Mouse (Mus musculus) CD4-positive helper T cell, adult 2 months (primary cell): Measurements from ENCODE around the gene Cmtm6.
A peak's percentile ranks its signal among the peaks of the same experiment; 100 is the strongest.
"Not testable (repeated sequence)": the region's sequence is repeated elsewhere in the genome, so short reads cannot be mapped to it uniquely, and the experiment has no call there.

ENCODE experiments used
- DNase-seq: peaks from one replicate; pipeline ENCODE4 v3.0.0-alpha.2; 2012; ENCODE audit warnings: low read depth, missing footprints, low spot score

Gene Cmtm6

GRCm38 (mm10) chr9:114731011-114731755, at the start of gene Cmtm6:
Cmtm6 (plus strand) TSS chr9:114731116.
- DNase-seq: peak; percentile 96

- no peak for DNase-seq
These were observed 48.7 kb upstream of the Cmtm6 start for GRCm38 (mm10) chr9:114682193-114682592.

GRCm38 (mm10) chr9:114686245-114686644, 44.7 kb upstream of the Cmtm6 start:
- DNase-seq: peak; percentile 26

- DNase-seq: no peak
These were observed 43.3 kb upstream of the Cmtm6 start for GRCm38 (mm10) chr9:114687639-114688038.

GRCm38 (mm10) chr9:114688252-114688952, 42.5 kb upstream of the Cmtm6 start, which contains the start of gene Dync1li1:
Dync1li1 (plus strand) TSS chr9:114688790.
- DNase-seq: peak; percentile 95

GRCm38 (mm10) chr9:114688953-114689407, 41.9 kb upstream of the Cmtm6 start:
- DNase-seq: no peak

- DNase-seq: peak; percentile 9
These were observed 40.8 kb upstream of the Cmtm6 start for GRCm38 (mm10) chr9:114690119-114690601.

- no peak for DNase-seq
These were observed 39.8 kb upstream of the Cmtm6 start for GRCm38 (mm10) chr9:114691112-114691511.

GRCm38 (mm10) chr9:114695662-114696061, 35.3 kb upstream of the Cmtm6 start:
- not testable (repeated sequence) for DNase-seq

GRCm38 (mm10) chr9:114697072-114697471, 33.8 kb upstream of the Cmtm6 start:
- DNase-seq: no peak

- DNase-seq: no peak
These were observed 33.0 kb upstream of the Cmtm6 start for GRCm38 (mm10) chr9:114697926-114698325.

- DNase-seq: no peak
These were observed 31.7 kb upstream of the Cmtm6 start for GRCm38 (mm10) chr9:114699262-114699661.

- DNase-seq: no peak
These were observed 30.8 kb upstream of the Cmtm6 start for GRCm38 (mm10) chr9:114699882-114700665.

- no peak for DNase-seq
These were observed 29.9 kb upstream of the Cmtm6 start for GRCm38 (mm10) chr9:114701031-114701430.

GRCm38 (mm10) chr9:114701921-114702320, 29.0 kb upstream of the Cmtm6 start:
- DNase-seq: no peak

- no peak for DNase-seq
These were observed 23.1 kb upstream of the Cmtm6 start for GRCm38 (mm10) chr9:114707805-114708204.

- DNase-seq: peak; percentile 55
These were observed 20.6 kb upstream of the Cmtm6 start for GRCm38 (mm10) chr9:114710345-114710744.

GRCm38 (mm10) chr9:114713481-114713880, 17.4 kb upstream of the Cmtm6 start:
- no peak for DNase-seq

GRCm38 (mm10) chr9:114716677-114717331, 14.1 kb upstream of the Cmtm6 start:
- DNase-seq: no peak

GRCm38 (mm10) chr9:114727315-114727714, 3.6 kb upstream of the Cmtm6 start:
- peak; percentile 32 for DNase-seq

GRCm38 (mm10) chr9:114728432-114728831, 2.5 kb upstream of the Cmtm6 start:
- DNase-seq: not testable (repeated sequence)
